Mouse (Mus musculus) urinary bladder, postnatal 36 days (tissue): Measurements from ENCODE around the gene Cdkal1.
A peak's percentile ranks its signal among the peaks of the same experiment; 100 is the strongest.

Experiments
- DNase-seq, 2 experiments: peaks; one replicate each; pipeline ENCODE4 v3.0.0; 2022; ENCODE audit warnings: low spot score in 2 of 2, mixed read lengths in 1 of 2

Cdkal1 gene

GRCm38 (mm10) chr13:29767587-29767986 is 87.9 kb downstream of the Cdkal1 start:
- no peak for DNase-seq

GRCm38 (mm10) chr13:29766377-29766776 is 89.1 kb downstream of the Cdkal1 start:
- DNase-seq = no peak

GRCm38 (mm10) chr13:29765296-29765695 is 90.2 kb downstream of the Cdkal1 start:
- no peak for DNase-seq

- DNase-seq = no peak
These were observed 95.6 kb downstream of the Cdkal1 start for GRCm38 (mm10) chr13:29759691-29760467.

- DNase-seq = no peak
These were observed 99.4 kb downstream of the Cdkal1 start for GRCm38 (mm10) chr13:29756052-29756451.

- DNase-seq = no peak
These were observed 102.2 kb downstream of the Cdkal1 start for GRCm38 (mm10) chr13:29753254-29753653.

- DNase-seq = no peak
These were observed 103.4 kb downstream of the Cdkal1 start for GRCm38 (mm10) chr13:29752061-29752460.

GRCm38 (mm10) chr13:29751201-29751600 is 104.3 kb downstream of the Cdkal1 start:
- no peak for DNase-seq

GRCm38 (mm10) chr13:29747347-29747647 is 108.2 kb downstream of the Cdkal1 start:
- DNase-seq = no peak

GRCm38 (mm10) chr13:29746501-29747346 is 108.8 kb downstream of the Cdkal1 start:
- peak; percentile 53 to 59 for DNase-seq

GRCm38 (mm10) chr13:29745073-29745472 is 110.4 kb downstream of the Cdkal1 start:
- no peak for DNase-seq

- DNase-seq = no peak
These were observed 111.3 kb downstream of the Cdkal1 start for GRCm38 (mm10) chr13:29744188-29744587.

GRCm38 (mm10) chr13:29743761-29744160 is 111.7 kb downstream of the Cdkal1 start:
- no peak for DNase-seq

GRCm38 (mm10) chr13:29737675-29738461 is 117.6 kb downstream of the Cdkal1 start:
- no peak for DNase-seq

- no peak for DNase-seq
These were observed 121.0 kb downstream of the Cdkal1 start for GRCm38 (mm10) chr13:29734496-29734895.

- DNase-seq = no peak
These were observed 129.2 kb downstream of the Cdkal1 start for GRCm38 (mm10) chr13:29726154-29726825.

- DNase-seq = no peak
These were observed 130.6 kb downstream of the Cdkal1 start for GRCm38 (mm10) chr13:29724855-29725254.

GRCm38 (mm10) chr13:29723150-29723549 is 132.3 kb downstream of the Cdkal1 start:
- no peak for DNase-seq

- DNase-seq = no peak
These were observed 134.3 kb downstream of the Cdkal1 start for GRCm38 (mm10) chr13:29721206-29721605.

- DNase-seq = no peak
These were observed 138.9 kb downstream of the Cdkal1 start for GRCm38 (mm10) chr13:29716550-29716949.

GRCm38 (mm10) chr13:29715241-29715841 is 140.1 kb downstream of the Cdkal1 start:
- DNase-seq = no peak
